Mouse (Mus musculus) kidney, adult 2 months (tissue): ENCODE results near the gene Pmm2.

Source experiments
- CTCF ChIP-seq: fragments of 200-500 bp; conservative IDR thresholded peaks from 2 replicates; pipeline ENCODE4 v1.5.1; 2011; ENCODE audit warnings: low read depth, mild to moderate bottlenecking, control low read depth, low read length, moderate library complexity, mixed read lengths; ENCODE audit not compliant: insufficient read depth, insufficient read length
- POLR2A ChIP-seq: fragments of 200-500 bp; IDR thresholded peaks from one replicate; pipeline ENCODE4 v1.6.1; 2011; ENCODE audit warnings: low read depth, low read length, control low read depth

- TF ChIP-seq CTCF, result no peak
- no peak for TF ChIP-seq POLR2A
Observed at GRCm38 (mm10) chr16:8620315-8621115, 17.0 kb upstream of the Pmm2 start.
